Mouse (Mus musculus): ENCODE results near the gene 1700018B08Rik. TPM values are rescaled to one million over a fixed set of nuclear protein-coding genes. Genes with fewer than 3 reads are reported as not detected.

1700018B08Rik gene
- polyA plus RNA-seq, 1 experiment, result not detected

DNA sequence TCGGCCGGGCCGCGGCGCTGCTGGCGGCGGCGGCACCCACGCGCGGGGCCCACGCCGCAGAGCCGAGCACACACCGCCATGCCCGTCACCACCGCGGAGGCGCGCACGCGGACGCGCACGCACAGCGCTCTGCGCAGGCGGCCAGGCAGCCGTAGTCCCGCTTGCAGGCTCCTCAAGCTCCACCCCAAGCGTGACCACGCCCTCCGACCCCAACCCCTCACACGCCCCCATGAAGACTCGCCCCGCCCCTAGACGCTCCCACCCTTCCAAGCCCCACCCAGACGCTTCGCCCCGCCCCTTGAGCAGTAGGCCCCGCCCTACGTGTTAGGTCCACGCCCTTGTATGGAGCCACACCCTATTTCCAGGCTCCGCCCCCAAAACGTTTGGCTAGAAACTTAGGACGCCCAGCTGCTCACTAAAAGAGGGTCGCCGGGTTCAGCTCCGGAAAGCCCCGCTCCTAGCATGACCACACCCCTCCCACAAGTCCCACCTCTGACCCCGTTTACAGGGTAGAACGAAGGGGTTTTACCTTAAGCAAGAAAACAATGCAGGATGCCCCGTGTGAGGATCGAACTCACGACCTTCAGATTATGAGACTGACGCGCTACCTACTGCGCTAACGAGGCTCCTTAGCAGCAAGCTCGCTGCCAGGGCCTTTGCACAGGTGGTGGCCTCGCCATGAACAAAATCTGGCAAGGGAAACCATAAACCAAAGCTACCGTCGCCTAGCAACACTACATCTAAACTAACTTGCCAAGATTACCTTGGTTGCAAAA lies 34.7 kb upstream of the 1700018B08Rik start, which contains the start of gene Fbxo31:
TSS of gene Fbxo31 (minus strand) at position 131 of the 776 bp plus-strand sequence.
- TF ChIP-seq MYOG (IDR thresholded peaks at IDR 0.05; ENCODE audit: control insufficient read depth, extremely low read depth, insufficient read length), result no peak
- no peak for TF ChIP-seq CTCF (IDR thresholded peaks at IDR 0.05; ENCODE audit: control insufficient read depth, insufficient read depth, insufficient read length)
- peak; percentile 50 for TF ChIP-seq MAX (IDR thresholded peaks at IDR 0.05)
- TF ChIP-seq MYOD1 (IDR thresholded peaks at IDR 0.05; ENCODE audit: control insufficient read depth, insufficient read length, low read depth), result no peak
- Histone ChIP-seq H3K27me3 (ENCODE audit: control insufficient read depth, insufficient read depth, insufficient read length) (no peaks in the 10 kb centered on the region), H3K4me3 (ENCODE audit: insufficient read depth, poor library complexity, severe bottlenecking) (peak within 1 kb of the TSS; percentile 65), H3K79me2 (ENCODE audit: control insufficient read depth, insufficient read depth) (peaks cover 41% of the 10 kb centered on the region), H3K36me3 (ENCODE audit: control insufficient read depth, insufficient read depth) (no peaks in the 10 kb centered on the region), H3ac (ENCODE audit: control insufficient read depth, insufficient read length, low read depth) (peak within 1 kb of the TSS; percentile 97), H3K79me3 (ENCODE audit: low read depth) (peaks cover 15% of the 10 kb centered on the region)

DNA sequence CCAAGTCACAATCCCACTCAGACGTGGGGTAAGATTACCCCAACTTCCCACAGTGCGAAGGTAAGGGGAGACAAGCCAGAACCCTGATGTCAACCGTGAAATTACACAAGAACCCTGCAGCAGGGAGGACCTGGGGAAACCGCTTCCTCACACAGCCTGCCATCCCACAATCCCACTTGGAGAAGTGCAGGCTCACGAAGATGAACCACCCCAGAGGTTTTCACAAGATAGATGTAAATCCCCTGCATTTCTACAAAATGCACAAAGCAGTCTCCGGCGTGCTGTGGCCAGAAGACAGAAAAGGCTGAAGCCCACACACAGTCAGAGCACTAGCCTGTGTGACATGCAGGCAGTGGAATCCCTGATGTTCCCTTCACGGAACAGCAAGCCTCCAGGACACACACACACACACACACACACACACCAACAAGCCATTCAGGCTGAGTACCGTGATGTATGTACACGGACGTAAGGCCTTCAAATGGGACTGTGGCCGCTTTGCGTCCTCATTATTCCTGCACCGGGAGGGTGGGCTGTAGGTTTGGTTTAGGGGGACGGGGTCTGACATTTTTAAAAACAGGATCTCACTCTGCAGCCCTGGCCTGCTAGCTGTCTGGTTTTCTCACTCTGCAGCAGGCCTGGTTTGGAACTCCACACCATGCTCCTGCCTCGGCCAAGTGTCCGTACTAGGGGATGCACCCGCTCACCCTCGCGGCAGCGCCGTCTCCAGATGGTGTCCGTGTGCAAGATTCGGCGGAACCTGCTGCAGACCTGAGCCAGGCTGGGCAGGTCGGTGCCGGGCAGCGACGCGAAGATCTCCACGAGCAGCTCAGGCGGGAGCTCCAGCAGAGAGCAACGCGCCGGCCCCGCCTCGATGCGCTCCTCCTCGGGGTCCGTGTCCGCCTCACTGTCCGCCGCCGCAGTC lies 33.9 kb upstream of the 1700018B08Rik start:
- peaks cover 18% of the 10 kb centered on the region for H3K79me3 ChIP-seq (ENCODE audit: low read depth)

GRCm38 (mm10) chr8:121575661-121576060 lies 31.5 kb upstream of the 1700018B08Rik start:
- no peak overlapping the region for H3K4me3 ChIP-seq (ENCODE audit: insufficient read depth, poor library complexity, severe bottlenecking)
- no peak overlapping the region for H3ac ChIP-seq (ENCODE audit: control insufficient read depth, insufficient read length, low read depth)
- no peak for TF ChIP-seq MYOG (IDR thresholded peaks at IDR 0.05; ENCODE audit: control insufficient read depth, extremely low read depth, insufficient read length)
- peak; percentile 9 for TF ChIP-seq MAX (IDR thresholded peaks at IDR 0.05)
- H3K27me3 ChIP-seq (ENCODE audit: control insufficient read depth, insufficient read depth, insufficient read length), result no peaks in the 10 kb centered on the region
- no peaks in the 10 kb centered on the region for H3K36me3 ChIP-seq (ENCODE audit: control insufficient read depth, insufficient read depth)
- peaks cover 57% of the 10 kb centered on the region for H3K79me2 ChIP-seq (ENCODE audit: control insufficient read depth, insufficient read depth)
- H3K79me3 ChIP-seq (ENCODE audit: low read depth), result peaks cover 25% of the 10 kb centered on the region

More for the DNA sequence above, 33.9 kb upstream of the 1700018B08Rik start:
- H3K27me3 ChIP-seq (ENCODE audit: control insufficient read depth, insufficient read depth, insufficient read length), result no peaks in the 10 kb centered on the region
- peaks cover 46% of the 10 kb centered on the region for H3K79me2 ChIP-seq (ENCODE audit: control insufficient read depth, insufficient read depth)
- peak overlapping the region; percentile 97 for H3ac ChIP-seq (ENCODE audit: control insufficient read depth, insufficient read length, low read depth)
- TF ChIP-seq CEBPB (IDR thresholded peaks at IDR 0.05; ENCODE audit: low read depth), result no peak
- no peak for TF ChIP-seq MYOD1 (IDR thresholded peaks at IDR 0.05; ENCODE audit: control insufficient read depth, insufficient read length, low read depth)
- TF ChIP-seq USF1 (IDR thresholded peaks at IDR 0.05; ENCODE audit: low read depth), result no peak
- TF ChIP-seq MYOG (IDR thresholded peaks at IDR 0.05; ENCODE audit: control insufficient read depth, extremely low read depth, insufficient read length), result no peak
- TF ChIP-seq CTCF (IDR thresholded peaks at IDR 0.05; ENCODE audit: control insufficient read depth, insufficient read depth, insufficient read length), result no peak
- TF ChIP-seq FOSL1 (IDR thresholded peaks at IDR 0.05; ENCODE audit: insufficient read depth, low read length, poor library complexity, severe bottlenecking), result no peak
- TF ChIP-seq MAX (IDR thresholded peaks at IDR 0.05), result no peak
- H3K4me3 ChIP-seq (ENCODE audit: insufficient read depth, poor library complexity, severe bottlenecking), result peak overlapping the region; percentile 65
- no peaks in the 10 kb centered on the region for H3K36me3 ChIP-seq (ENCODE audit: control insufficient read depth, insufficient read depth)

DNA sequence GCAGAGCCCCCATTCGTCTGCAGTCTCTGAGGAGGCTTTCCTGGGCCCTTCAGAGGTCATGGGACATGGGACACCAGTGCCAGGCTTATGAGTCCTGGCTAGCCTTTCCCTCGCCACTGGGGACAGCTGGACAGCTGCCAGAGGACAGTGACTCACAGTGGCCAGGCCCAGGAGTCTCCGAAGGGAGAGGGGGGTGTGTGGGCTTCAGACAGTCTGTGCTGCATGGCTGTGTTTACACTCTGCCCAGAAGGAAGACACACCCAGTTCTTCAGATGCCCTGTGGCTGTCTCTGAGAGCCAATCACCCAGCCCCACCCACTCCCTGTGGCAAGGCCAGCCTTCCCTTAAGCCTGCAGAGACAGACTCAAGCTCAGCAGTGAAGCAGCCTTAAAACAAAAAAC lies 29.2 kb upstream of the 1700018B08Rik start:
- TF ChIP-seq MYOD1 (IDR thresholded peaks at IDR 0.05; ENCODE audit: control insufficient read depth, insufficient read length, low read depth), result no peak
- no peak for TF ChIP-seq FOSL1 (IDR thresholded peaks at IDR 0.05; ENCODE audit: insufficient read depth, low read length, poor library complexity, severe bottlenecking)
- TF ChIP-seq MAX (IDR thresholded peaks at IDR 0.05), result peak; percentile 94
- TF ChIP-seq CEBPB (IDR thresholded peaks at IDR 0.05; ENCODE audit: low read depth), result no peak
- Histone ChIP-seq H3ac (ENCODE audit: control insufficient read depth, insufficient read length, low read depth) (no peak overlapping the region), H3K79me3 (ENCODE audit: low read depth) (peaks cover 25% of the 10 kb centered on the region), H3K36me3 (ENCODE audit: control insufficient read depth, insufficient read depth) (no peaks in the 10 kb centered on the region), H3K79me2 (ENCODE audit: control insufficient read depth, insufficient read depth) (peaks cover 58% of the 10 kb centered on the region), H3K4me3 (ENCODE audit: insufficient read depth, poor library complexity, severe bottlenecking) (no peak overlapping the region), H3K27me3 (ENCODE audit: control insufficient read depth, insufficient read depth, insufficient read length) (no peaks in the 10 kb centered on the region)

DNA sequence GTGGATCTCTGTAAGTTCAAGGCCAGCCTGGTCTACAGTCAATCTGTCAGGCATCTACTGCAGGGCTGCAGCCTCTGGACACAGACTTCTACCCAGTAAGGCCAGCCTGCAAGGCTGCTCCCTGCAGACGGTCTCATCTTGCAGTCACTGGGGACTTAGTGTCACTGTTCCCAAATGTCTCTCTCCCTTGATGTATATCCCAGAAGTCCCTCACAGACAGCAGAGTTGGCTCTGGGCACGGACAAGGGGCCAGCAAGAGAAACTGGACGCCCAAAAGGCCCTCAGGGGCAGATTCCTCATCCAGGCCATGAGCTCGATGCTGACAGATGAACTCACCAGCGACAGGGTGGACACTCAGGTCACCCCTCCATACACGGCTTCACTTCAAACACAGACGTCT lies 28.0 kb upstream of the 1700018B08Rik start:
- Histone ChIP-seq H3ac (ENCODE audit: control insufficient read depth, insufficient read length, low read depth) (no peak overlapping the region), H3K27me3 (ENCODE audit: control insufficient read depth, insufficient read depth, insufficient read length) (no peaks in the 10 kb centered on the region), H3K36me3 (ENCODE audit: control insufficient read depth, insufficient read depth) (no peaks in the 10 kb centered on the region), H3K4me3 (ENCODE audit: insufficient read depth, poor library complexity, severe bottlenecking) (no peak overlapping the region), H3K79me2 (ENCODE audit: control insufficient read depth, insufficient read depth) (peaks cover 54% of the 10 kb centered on the region), H3K79me3 (ENCODE audit: low read depth) (peaks cover 22% of the 10 kb centered on the region)
- TF ChIP-seq USF1 (IDR thresholded peaks at IDR 0.05; ENCODE audit: low read depth), result no peak
- TF ChIP-seq MYOG (IDR thresholded peaks at IDR 0.05; ENCODE audit: control insufficient read depth, extremely low read depth, insufficient read length), result no peak
- TF ChIP-seq FOSL1 (IDR thresholded peaks at IDR 0.05; ENCODE audit: insufficient read depth, low read length, poor library complexity, severe bottlenecking), result no peak
- TF ChIP-seq CEBPB (IDR thresholded peaks at IDR 0.05; ENCODE audit: low read depth), result no peak
- TF ChIP-seq MAX (IDR thresholded peaks at IDR 0.05), result no peak
- no peak for TF ChIP-seq CTCF (IDR thresholded peaks at IDR 0.05; ENCODE audit: control insufficient read depth, insufficient read depth, insufficient read length)
- no peak for TF ChIP-seq MYOD1 (IDR thresholded peaks at IDR 0.05; ENCODE audit: control insufficient read depth, insufficient read length, low read depth)
